Mouse (Mus musculus) cerebellum, adult 2 months (tissue): ENCODE data around the gene Drc7. TPM values are rescaled to one million over a fixed set of nuclear protein-coding genes. Genes with fewer than 3 reads are reported as not detected.

Source experiments
- DNase-seq, 2 experiments: peaks; one replicate each; pipeline ENCODE4 v3.0.0; 2021
- H3K27ac ChIP-seq: fragments of 200-500 bp; 2 replicates; pipeline ENCODE4 v1.5.1; 2012; ENCODE audit warnings: low read length, control low read depth, inconsistent platforms; ENCODE audit not compliant: insufficient read depth
- H3K27me3 ChIP-seq: fragments of 200-500 bp; 2 replicates; pipeline ENCODE4 v1.6.1; 2012; ENCODE audit warnings: inconsistent platforms, mild to moderate bottlenecking, low read length, moderate library complexity; ENCODE audit not compliant: control insufficient read depth, insufficient read depth
- H3K4me1 ChIP-seq: fragments of 200-500 bp; 2 replicates; pipeline ENCODE4 v1.6.1; 2011; ENCODE audit warnings: low read length; ENCODE audit not compliant: control insufficient read depth, insufficient read depth
- H3K4me3 ChIP-seq: fragments of 200-500 bp; replicated peaks from 2 replicates; pipeline ENCODE3; 2011; ENCODE audit warnings: mild to moderate bottlenecking, low read depth, low read length, control low read depth; ENCODE audit not compliant: insufficient read depth
- CTCF ChIP-seq: fragments of 200-500 bp; IDR thresholded peaks from 2 replicates; pipeline ENCODE4 v1.5.1; 2011; ENCODE audit warnings: low read depth, mild to moderate bottlenecking, control low read depth, low read length, moderate library complexity, borderline replicate concordance; ENCODE audit not compliant: insufficient read depth
- POLR2A ChIP-seq: fragments of 200-500 bp; IDR thresholded peaks from 2 replicates; pipeline ENCODE4 v1.6.1; 2011; ENCODE audit warnings: low read length, control low read depth, borderline replicate concordance; ENCODE audit not compliant: insufficient read depth
- WGBS: fragments of 180-500 bp; shearing (Covaris S2); methylation state at CpG from one replicate; pipeline ENCODE4 v1.1.7; 2018; 5-methylcytosine and 5-hydroxymethylcytosine counted together
- polyA plus RNA-seq: library from polyadenylated mRNA; depleted of rRNA; stranded (reverse); fragments of >200 nt; gene quantifications from 2 replicates; pipeline ENCODE4 v1.2.3, GENCODE M21; 2012; rRNA removed

Drc7 gene
- 2.2 and 5.1 TPM in 2 replicates for polyA plus RNA-seq

- Histone ChIP-seq H3K27ac (no peak within 1 kb of the TSS), H3K4me1 (no peaks in the 10 kb centered on the region), H3K27me3 (no peaks in the 10 kb centered on the region), H3K4me3 (no peak within 1 kb of the TSS)
- TF ChIP-seq CTCF (no peak), POLR2A (no peak)
- WGBS = 27% methylated on average over 2 of the region's 2 CpGs
- no peak for DNase-seq
These were observed at the start of gene Drc7 for GRCm38 (mm10) chr8:95054927-95055510. Gene Drc7 (plus strand): TSS chr8:95055103.

DNA sequence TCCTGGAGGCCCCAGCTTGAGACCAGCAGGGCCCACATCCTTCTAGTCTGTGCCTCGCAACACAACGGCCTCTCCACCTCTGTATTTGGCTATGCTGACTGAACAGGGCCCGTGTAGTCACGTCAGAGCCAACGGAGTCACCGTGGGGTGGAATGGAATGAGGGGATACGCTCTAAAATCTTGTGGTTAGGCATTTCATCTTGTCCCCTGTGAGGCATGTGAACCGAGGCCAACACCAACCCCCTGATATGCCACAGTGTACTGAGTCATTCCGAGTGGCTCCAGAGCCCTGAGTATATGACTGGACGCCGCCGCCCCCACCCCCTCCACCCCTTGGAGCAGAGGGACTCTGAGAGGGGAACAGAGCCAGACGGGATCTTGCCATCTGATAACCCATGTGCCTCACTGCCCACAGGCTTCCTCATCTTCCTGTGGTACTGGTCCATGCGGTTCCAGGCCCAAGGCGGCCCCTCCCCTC is 42.4 kb upstream of the Drc7 start:
- H3K4me3 ChIP-seq = no peak overlapping the region
- no peaks in the 10 kb centered on the region for H3K27me3 ChIP-seq
- TF ChIP-seq CTCF (no peak), POLR2A (no peak)
- no peaks in the 10 kb centered on the region; the same call in 1 of the 2 replicates for H3K4me1 ChIP-seq
- no peak overlapping the region for H3K27ac ChIP-seq
- DNase-seq = no peak
- WGBS = 76% methylated on average over 15 of the region's 15 CpGs

- no peak for DNase-seq
- no peak overlapping the region for H3K27ac ChIP-seq
- TF ChIP-seq CTCF (no peak), POLR2A (no peak)
- no peaks in the 10 kb centered on the region; the same call in 1 of the 2 replicates for H3K4me1 ChIP-seq
- 80% methylated on average over 4 of the region's 4 CpGs for WGBS
- H3K4me3 ChIP-seq = no peak overlapping the region
- no peaks in the 10 kb centered on the region for H3K27me3 ChIP-seq
These were observed 39.0 kb upstream of the Drc7 start for GRCm38 (mm10) chr8:95015866-95016265.

- TF ChIP-seq CTCF (no peak), POLR2A (no peak)
- DNase-seq = no peak
- 70% methylated on average over 4 of the region's 4 CpGs for WGBS
- Histone ChIP-seq H3K27ac (no peak overlapping the region), H3K4me1 (no peaks in the 10 kb centered on the region; the same call in 1 of the 2 replicates), H3K4me3 (no peak overlapping the region), H3K27me3 (no peaks in the 10 kb centered on the region)
These were observed 38.2 kb upstream of the Drc7 start for GRCm38 (mm10) chr8:95016684-95017083.

DNA sequence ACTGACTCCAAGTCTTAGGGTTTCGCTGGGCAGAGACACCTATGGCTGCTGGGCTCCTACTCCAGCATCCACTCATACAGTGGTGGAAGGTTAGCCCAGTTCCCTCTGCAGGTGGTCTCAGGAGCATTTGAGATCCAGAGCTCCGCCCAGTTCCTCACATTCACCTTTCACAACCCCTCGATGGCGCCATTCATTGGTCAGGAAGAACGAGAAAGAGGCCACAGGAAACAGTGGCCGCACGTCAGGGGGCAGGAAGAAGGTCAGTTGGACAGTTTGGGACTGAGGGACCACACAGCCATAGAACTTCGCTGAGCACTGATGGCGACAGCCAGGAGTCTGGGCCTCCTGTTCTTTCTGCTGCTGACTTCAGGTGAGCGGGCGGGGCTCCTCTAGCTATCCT is 37.5 kb upstream of the Drc7 start, which contains the start of gene Adgrg3:
TSS of gene Adgrg3 (plus strand) at position 242 of the 400 bp plus-strand sequence.
- no peaks in the 10 kb centered on the region for H3K27me3 ChIP-seq
- no peak for DNase-seq
- WGBS = 83% methylated on average over 11 of the region's 11 CpGs
- no peak within 1 kb of the TSS for H3K27ac ChIP-seq
- H3K4me1 ChIP-seq = no peaks in the 10 kb centered on the region; the same call in 1 of the 2 replicates
- no peak within 1 kb of the TSS for H3K4me3 ChIP-seq
- no peak for TF ChIP-seq CTCF
- TF ChIP-seq POLR2A = no peak

GRCm38 (mm10) chr8:95017969-95018635 is 36.8 kb upstream of the Drc7 start:
- Histone ChIP-seq H3K27me3 (no peaks in the 10 kb centered on the region), H3K4me3 (no peak overlapping the region), H3K27ac (no peak overlapping the region), H3K4me1 (no peaks in the 10 kb centered on the region)
- no peak for TF ChIP-seq POLR2A
- no peak for TF ChIP-seq CTCF
- DNase-seq = no peak
- whole genome bisulfite sequencing = 75% methylated on average over 9 of the region's 9 CpGs

GRCm38 (mm10) chr8:95020293-95020777 is 34.6 kb upstream of the Drc7 start:
- 68% methylated on average over 12 of the region's 12 CpGs for WGBS
- H3K4me1 ChIP-seq = no peaks in the 10 kb centered on the region
- TF ChIP-seq CTCF (no peak), POLR2A (no peak)
- no peak for DNase-seq
- no peak overlapping the region for H3K4me3 ChIP-seq
- H3K27me3 ChIP-seq = no peaks in the 10 kb centered on the region
- no peak overlapping the region for H3K27ac ChIP-seq
